Mouse (Mus musculus): ENCODE results near the gene Gm28778. TPM values are rescaled to one million over a fixed set of nuclear protein-coding genes. Genes with fewer than 3 reads are reported as not detected.

Gene Gm28778
- total RNA-seq, 2 experiments from 2014 or later = not detected

Other genes starting within 250 kb of the Gm28778 start
- gene Mstn, start 235.5 kb upstream of the Gm28778 start, total RNA-seq (2021) = 1 to 10 TPM; 2.1 to 2.2 TPM
- not detected for gene 1700019A02Rik, start 109.5 kb upstream of the Gm28778 start, total RNA-seq (2021)
- 10 to 100 TPM; 10.8 to 11.1 TPM for gene Pms1, start 93 bp upstream of the Gm28778 start, total RNA-seq (2021)
- 1 to 10 TPM; 7.0 to 7.2 TPM for gene Ormdl1, start within 50 bp of the Gm28778 start, total RNA-seq (2021)
- 10 to 100 TPM; 18.7 to 20.3 TPM for gene Osgepl1, start 16.5 kb downstream of the Gm28778 start, total RNA-seq (2021)
- not detected for gene Asdurf, start 55.5 kb downstream of the Gm28778 start, total RNA-seq (2021)
- under 1 TPM in 1 of 2 experiments, not detected in 1; 0.23 TPM for gene Gm28551, start 55.6 kb downstream of the Gm28778 start, total RNA-seq (2021)
- gene Asnsd1, start 55.6 kb downstream of the Gm28778 start, total RNA-seq (2021) = 10 to 100 TPM; 30.0 to 31.7 TPM